Mouse (Mus musculus): ENCODE data around the gene Ppp1r18. TPM values are rescaled to one million over a fixed set of nuclear protein-coding genes. Genes with fewer than 3 reads are reported as not detected.

Gene Ppp1r18
- polyA plus RNA-seq, 1 experiment from 2014 or later = 15.6 TPM

GRCm38 (mm10) chr17:35922566-35922965 lies 57.2 kb downstream of the Ppp1r18 start:
- Histone ChIP-seq H3K4me1 (replicated peaks; ENCODE audit: control insufficient read depth, insufficient read depth, low read length) (peaks cover 4% of the 10 kb centered on the region; the same call in 1 of the 2 replicates), H3K9me3 (ENCODE audit: control insufficient read depth) (no peaks in the 10 kb centered on the region), H3K9ac (ENCODE audit: low read depth, low read length) (no peak overlapping the region), H3K36me3 (ENCODE audit: control insufficient read depth, insufficient read depth) (peaks cover 36% of the 10 kb centered on the region), H3K27me3 (replicated peaks; ENCODE audit: control insufficient read depth, insufficient read depth, low read length) (no peaks in the 10 kb centered on the region), H3K27ac (ENCODE audit: low read depth, low read length) (no peak overlapping the region), H3K4me2 (replicated peaks; ENCODE audit: low read depth) (no peak overlapping the region), H3K4me3 (ENCODE audit: low read depth, low read length) (no peak overlapping the region)
- no peak for ATAC-seq
- TF ChIP-seq CTCF (IDR thresholded peaks at IDR 0.05; ENCODE audit: low read depth) = no peak
- WGBS = 71% methylated on average over 3 of the region's 3 CpGs

DNA sequence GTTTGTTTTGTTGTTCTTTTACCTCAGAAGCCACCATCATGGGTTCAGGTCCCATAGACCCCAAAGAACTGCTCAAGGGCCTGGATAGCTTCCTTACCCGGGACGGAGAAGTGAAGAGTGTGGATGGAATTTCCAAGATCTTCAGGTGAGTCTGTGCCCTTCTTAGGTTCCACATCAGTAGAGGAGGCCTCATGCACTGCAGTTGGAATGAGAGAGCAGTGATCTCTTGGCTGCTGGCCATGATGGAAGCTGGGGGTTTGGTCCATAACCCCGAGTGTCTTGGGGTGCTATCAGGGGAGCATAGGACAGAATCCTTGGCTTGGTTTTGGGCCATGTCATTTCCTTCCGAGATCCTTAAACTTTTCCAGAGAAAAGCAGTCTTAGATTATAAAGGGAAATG lies 57.9 kb downstream of the Ppp1r18 start:
- no peaks in the 10 kb centered on the region for H3K27me3 ChIP-seq (replicated peaks; ENCODE audit: control insufficient read depth, insufficient read depth, low read length)
- no peak overlapping the region for H3K27ac ChIP-seq (ENCODE audit: low read depth, low read length)
- no peak for ATAC-seq
- H3K4me3 ChIP-seq (ENCODE audit: low read depth, low read length) = no peak overlapping the region
- peaks cover 43% of the 10 kb centered on the region for H3K36me3 ChIP-seq (ENCODE audit: control insufficient read depth, insufficient read depth)
- WGBS = 91% methylated on average over 4 of the region's 4 CpGs
- peaks cover 4% of the 10 kb centered on the region; the same call in 1 of the 2 replicates for H3K4me1 ChIP-seq (replicated peaks; ENCODE audit: control insufficient read depth, insufficient read depth, low read length)
- H3K9ac ChIP-seq (ENCODE audit: low read depth, low read length) = no peak overlapping the region
- no peak for TF ChIP-seq CTCF (IDR thresholded peaks at IDR 0.05; ENCODE audit: low read depth)
- H3K4me2 ChIP-seq (replicated peaks; ENCODE audit: low read depth) = no peak overlapping the region
- no peaks in the 10 kb centered on the region for H3K9me3 ChIP-seq (ENCODE audit: control insufficient read depth)

MicroRNAs within 50 kb of the gene (microRNA counts, 519-probe panel; counts per million panel counts)
- microRNA mmu-miR-1894-3p = not detected
- microRNA mmu-miR-1894-5p = not detected

Small RNAs within 50 kb of the gene (microRNA-seq; reads per million reads assigned to microRNA genes)
- gene Gm28033 (0.82 reads per million), gene Mir1894 (not detected)

Other genes starting within 250 kb of the Ppp1r18 start
- gene Gm9573, start 239.0 kb upstream of the Ppp1r18 start, polyA plus RNA-seq (2015; fragmentation: Nextera tagmentation; extraction: Ambion mirVana) = not detected in 2 replicates
- gene Mucl3, start 221.9 kb upstream of the Ppp1r18 start, polyA plus RNA-seq (2015; fragmentation: Nextera tagmentation; extraction: Ambion mirVana) = 2.8 and 16.7 TPM in 2 replicates
- 6.0 and 6.3 TPM in 2 replicates for gene Vars2, start 198.0 kb upstream of the Ppp1r18 start, polyA plus RNA-seq (2015; fragmentation: Nextera tagmentation; extraction: Ambion mirVana)
- gene Gtf2h4, start 191.9 kb upstream of the Ppp1r18 start, polyA plus RNA-seq (2015; fragmentation: Nextera tagmentation; extraction: Ambion mirVana) = 16.9 and 18.1 TPM in 2 replicates
- gene Ddr1, start 161.0 kb upstream of the Ppp1r18 start, polyA plus RNA-seq (2015; fragmentation: Nextera tagmentation; extraction: Ambion mirVana) = 27.8 and 30.0 TPM in 2 replicates
- 34.6 and 36.9 TPM in 2 replicates for gene Ier3, start 43.9 kb upstream of the Ppp1r18 start, polyA plus RNA-seq (2015; fragmentation: Nextera tagmentation; extraction: Ambion mirVana)
- gene Flot1, start 42.4 kb upstream of the Ppp1r18 start, polyA plus RNA-seq (2015; fragmentation: Nextera tagmentation; extraction: Ambion mirVana) = 56.4 and 57.8 TPM in 2 replicates
- 233 and 240 TPM in 2 replicates for gene Tubb5, start 27.3 kb upstream of the Ppp1r18 start, polyA plus RNA-seq (2015; fragmentation: Nextera tagmentation; extraction: Ambion mirVana)
- gene Mdc1, start 24.1 kb upstream of the Ppp1r18 start, polyA plus RNA-seq (2015; fragmentation: Nextera tagmentation; extraction: Ambion mirVana) = 2.3 and 2.7 TPM in 2 replicates
- 19.8 and 20.6 TPM in 2 replicates for gene Nrm, start 4.3 kb upstream of the Ppp1r18 start, polyA plus RNA-seq (2015; fragmentation: Nextera tagmentation; extraction: Ambion mirVana)
- gene Dhx16, start 14.2 kb downstream of the Ppp1r18 start, polyA plus RNA-seq (2015; fragmentation: Nextera tagmentation; extraction: Ambion mirVana) = 17.2 and 18.1 TPM in 2 replicates
- gene 2310061I04Rik, start 31.8 kb downstream of the Ppp1r18 start, polyA plus RNA-seq (2015; fragmentation: Nextera tagmentation; extraction: Ambion mirVana) = 31.5 and 32.3 TPM in 2 replicates
- gene Atat1, start 44.5 kb downstream of the Ppp1r18 start, polyA plus RNA-seq (2015; fragmentation: Nextera tagmentation; extraction: Ambion mirVana) = 11.0 and 11.9 TPM in 2 replicates
- 81.6 and 85.7 TPM in 2 replicates for gene Mrps18b, start 50.8 kb downstream of the Ppp1r18 start, polyA plus RNA-seq (2015; fragmentation: Nextera tagmentation; extraction: Ambion mirVana)
- 13.8 and 14.3 TPM in 2 replicates for gene Ppp1r10, start 50.8 kb downstream of the Ppp1r18 start, polyA plus RNA-seq (2015; fragmentation: Nextera tagmentation; extraction: Ambion mirVana)
- 84.1 and 91.1 TPM in 2 replicates for gene Abcf1, start 104.2 kb downstream of the Ppp1r18 start, polyA plus RNA-seq (2015; fragmentation: Nextera tagmentation; extraction: Ambion mirVana)
- 29.4 and 33.9 TPM in 2 replicates for gene Gnl1, start 114.3 kb downstream of the Ppp1r18 start, polyA plus RNA-seq (2015; fragmentation: Nextera tagmentation; extraction: Ambion mirVana)
- 9.4 and 9.6 TPM in 2 replicates for gene Prr3, start 114.6 kb downstream of the Ppp1r18 start, polyA plus RNA-seq (2015; fragmentation: Nextera tagmentation; extraction: Ambion mirVana)
- 1.4 and 1.5 TPM in 2 replicates for gene H2-T24, start 155.0 kb downstream of the Ppp1r18 start, polyA plus RNA-seq (2015; fragmentation: Nextera tagmentation; extraction: Ambion mirVana)
- 68.3 and 71.7 TPM in 2 replicates for gene H2-T23, start 167.3 kb downstream of the Ppp1r18 start, polyA plus RNA-seq (2015; fragmentation: Nextera tagmentation; extraction: Ambion mirVana)
- gene H2-T22, start 177.2 kb downstream of the Ppp1r18 start, polyA plus RNA-seq (2015; fragmentation: Nextera tagmentation; extraction: Ambion mirVana) = 19.5 and 21.2 TPM in 2 replicates
- gene Gm6034, start 177.4 kb downstream of the Ppp1r18 start, polyA plus RNA-seq (2015; fragmentation: Nextera tagmentation; extraction: Ambion mirVana) = 2.8 and 3.1 TPM in 2 replicates
- 84.2 and 86.5 TPM in 2 replicates for gene Gm11127, start 192.8 kb downstream of the Ppp1r18 start, polyA plus RNA-seq (2015; fragmentation: Nextera tagmentation; extraction: Ambion mirVana)